Mouse (Mus musculus) liver, embryonic 16.5 days (tissue): ENCODE data around the gene Tle3. TPM values are rescaled to one million over a fixed set of nuclear protein-coding genes. Genes with fewer than 3 reads are reported as not detected.

Experiments used
- ATAC-seq: fragments of 200-750 bp; cut with Nextera tagmentation; 2 replicates; pipeline ENCODE4 v1.8.0; 2017; ENCODE audit warnings: low read depth, mild to moderate bottlenecking, moderate number of reproducible peaks, moderate library complexity
- H3K27ac ChIP-seq: fragments of 300-500 bp; sonication (generic); 2 replicates; pipeline ENCODE4 v1.5.1; 2014; ENCODE audit warnings: mild to moderate bottlenecking, low read length
- H3K27me3 ChIP-seq: fragments of 300-500 bp; sonication (generic); 2 replicates; pipeline ENCODE4 v1.6.1; 2014; ENCODE audit warnings: low read depth, low read length, mixed read lengths; ENCODE audit not compliant: control insufficient read depth, insufficient read depth
- H3K36me3 ChIP-seq: fragments of 300-500 bp; sonication (generic); 2 replicates; pipeline ENCODE4 v1.6.1; 2014; ENCODE audit warnings: mild to moderate bottlenecking; ENCODE audit not compliant: control insufficient read depth, insufficient read depth
- H3K4me1 ChIP-seq: fragments of 300-500 bp; sonication (generic); 2 replicates; pipeline ENCODE4 v1.6.1; 2014; ENCODE audit warnings: low read depth, low read length, mixed read lengths; ENCODE audit not compliant: control insufficient read depth
- H3K4me2 ChIP-seq: fragments of 300-500 bp; sonication (generic); 2 replicates; pipeline ENCODE4 v1.6.1; 2014; ENCODE audit warnings: low read depth, low read length, mixed read lengths
- H3K4me3 ChIP-seq: fragments of 300-500 bp; sonication (generic); 2 replicates; pipeline ENCODE4 v1.5.1; 2014; ENCODE audit warnings: low read depth, mild to moderate bottlenecking, low read length
- H3K9ac ChIP-seq: fragments of 300-500 bp; sonication (generic); 2 replicates; pipeline ENCODE4 v1.6.1; 2014; ENCODE audit warnings: low read depth, low read length
- H3K9me3 ChIP-seq: fragments of 300-500 bp; sonication (generic); replicated peaks from 2 replicates; pipeline ENCODE4 v1.6.1; 2016; ENCODE audit warnings: low read length; ENCODE audit not compliant: control insufficient read depth
- WGBS: fragments of 180-500 bp; shearing (Covaris S2); extraction: QIAGEN DNeasy Blood & Tissue Kit; methylation state at CpG from one replicate; pipeline ENCODE4 v1.1.7; 2014; ENCODE audit not compliant: insufficient replicate concordance; 5-methylcytosine and 5-hydroxymethylcytosine counted together
- polyA plus RNA-seq: library from polyadenylated mRNA; unstranded; fragments of >200 nt; fragmentation: Nextera tagmentation; extraction: Ambion mirVana; gene quantifications from 2 replicates; pipeline ENCODE4 v1.2.1, GENCODE M21; 2015

Tle3 gene
- polyA plus RNA-seq, 1 experiment from 2014 or later: 3.6 TPM

DNA sequence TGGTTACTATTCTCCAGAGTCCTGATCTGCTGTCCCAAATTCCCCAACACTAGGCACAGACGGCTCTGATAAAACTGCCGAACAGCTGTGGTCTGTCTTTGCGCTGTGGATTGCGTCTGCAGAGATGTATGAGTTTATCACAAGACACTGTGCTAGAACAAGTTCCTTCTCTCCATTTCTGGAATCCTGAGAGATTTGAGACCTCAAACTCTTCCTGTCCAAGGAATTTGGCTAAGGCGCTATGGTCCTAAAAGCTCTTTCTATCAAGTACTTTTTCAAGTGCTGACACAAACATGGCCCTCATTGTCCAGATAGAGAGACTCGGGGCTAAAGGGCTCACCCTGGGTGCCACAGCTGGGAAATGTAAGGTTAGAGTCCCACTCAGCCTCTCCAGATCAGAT lies 83.7 kb downstream of the Tle3 start:
- 58% methylated on average over 6 of the region's 6 CpGs for WGBS
- ATAC-seq: no peak
- Histone ChIP-seq H3K4me1 (no peaks in the 10 kb centered on the region), H3K9ac (no peak overlapping the region), H3K27ac (no peak overlapping the region), H3K4me3 (no peak overlapping the region), H3K9me3 (no peaks in the 10 kb centered on the region), H3K27me3 (no peaks in the 10 kb centered on the region), H3K36me3 (no peaks in the 10 kb centered on the region), H3K4me2 (no peak overlapping the region)

DNA sequence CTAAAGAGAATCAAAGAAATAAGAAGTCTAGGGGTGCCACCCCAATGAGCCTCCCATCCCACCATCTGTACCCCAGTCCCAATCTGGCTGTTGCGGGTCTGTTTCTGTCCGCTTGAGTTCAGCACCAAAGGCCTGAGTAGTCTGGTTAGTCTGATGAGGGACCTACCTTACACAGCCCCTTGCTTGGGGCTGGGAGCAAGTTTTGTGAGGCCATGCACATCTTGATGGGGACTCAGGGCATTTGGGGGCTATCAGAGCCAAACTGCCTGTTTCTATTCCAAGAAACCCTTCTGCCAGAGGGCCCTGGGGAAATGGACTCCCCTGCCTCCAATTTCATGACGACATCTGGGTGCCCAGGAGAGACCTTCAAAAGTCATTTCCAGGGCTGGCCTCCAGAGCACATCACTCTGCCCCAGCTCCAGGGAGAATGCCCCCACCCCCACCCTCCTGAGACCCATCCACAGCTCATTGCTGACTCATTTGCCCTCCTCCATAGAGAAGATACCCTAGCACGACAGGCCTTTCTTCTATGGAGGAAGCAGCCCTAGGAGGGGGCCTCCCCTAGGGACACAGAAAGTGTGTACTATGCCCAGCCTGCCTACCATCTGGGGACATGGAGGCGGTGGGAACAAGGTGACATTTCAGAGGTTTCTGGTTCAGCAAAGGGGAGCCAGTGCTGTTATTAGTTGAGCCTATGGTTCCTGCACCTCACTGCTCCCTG lies 84.4 kb downstream of the Tle3 start:
- ATAC-seq: no peak
- Histone ChIP-seq H3K4me1 (no peaks in the 10 kb centered on the region), H3K27me3 (no peaks in the 10 kb centered on the region), H3K27ac (no peak overlapping the region), H3K9me3 (no peaks in the 10 kb centered on the region), H3K4me2 (no peak overlapping the region), H3K36me3 (no peaks in the 10 kb centered on the region), H3K9ac (no peak overlapping the region), H3K4me3 (no peak overlapping the region)
- WGBS: 59% methylated on average over 5 of the region's 5 CpGs

DNA sequence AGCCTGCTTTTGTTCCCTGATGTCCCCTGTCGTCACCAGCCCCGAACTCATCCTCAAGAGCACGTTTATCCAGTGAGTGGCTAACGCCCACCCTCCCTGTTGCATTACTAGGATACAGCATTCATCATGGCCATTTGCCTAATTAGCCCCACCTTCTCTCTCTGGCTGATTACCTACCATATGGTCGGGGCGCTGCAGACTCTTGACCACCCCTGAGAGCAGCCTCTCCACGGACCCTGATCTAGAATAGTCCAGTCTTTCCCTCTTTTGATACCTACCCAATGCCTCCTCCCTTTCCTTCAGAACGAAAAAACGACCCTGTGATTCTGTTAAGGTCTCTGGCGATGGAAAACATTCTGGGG lies 85.0 kb downstream of the Tle3 start:
- Histone ChIP-seq H3K27ac (no peak overlapping the region), H3K4me2 (no peak overlapping the region), H3K36me3 (no peaks in the 10 kb centered on the region), H3K9me3 (no peaks in the 10 kb centered on the region), H3K4me1 (no peaks in the 10 kb centered on the region), H3K4me3 (no peak overlapping the region), H3K27me3 (no peaks in the 10 kb centered on the region), H3K9ac (no peak overlapping the region)
- WGBS: 26% methylated on average over 10 of the region's 10 CpGs
- ATAC-seq: no peak

DNA sequence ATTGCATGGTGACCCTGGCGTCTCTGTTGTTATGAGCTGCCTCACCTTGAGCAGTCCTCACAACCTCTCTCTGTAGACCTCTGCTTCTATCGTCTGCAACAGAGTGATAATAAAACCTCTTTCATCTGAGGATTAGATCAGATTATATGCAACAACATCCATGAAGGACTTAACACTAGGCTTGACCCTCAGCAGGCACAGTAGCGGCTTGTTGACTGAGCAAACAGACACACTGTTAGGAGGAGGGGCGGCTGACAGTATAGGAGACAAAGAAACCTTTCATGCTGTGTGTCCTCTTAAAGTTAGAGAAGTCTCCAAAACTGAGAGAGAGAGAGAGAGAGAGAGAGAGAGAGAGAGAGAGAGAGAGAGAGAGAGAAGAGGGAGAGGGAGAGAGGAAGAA lies 89.7 kb downstream of the Tle3 start:
- Histone ChIP-seq H3K4me2 (no peak overlapping the region), H3K9ac (no peak overlapping the region), H3K27me3 (no peaks in the 10 kb centered on the region), H3K4me3 (no peak overlapping the region), H3K36me3 (no peaks in the 10 kb centered on the region), H3K4me1 (no peaks in the 10 kb centered on the region), H3K27ac (no peak overlapping the region), H3K9me3 (no peaks in the 10 kb centered on the region)
- WGBS: 33% methylated on average over 4 of the region's 4 CpGs
- no peak for ATAC-seq

DNA sequence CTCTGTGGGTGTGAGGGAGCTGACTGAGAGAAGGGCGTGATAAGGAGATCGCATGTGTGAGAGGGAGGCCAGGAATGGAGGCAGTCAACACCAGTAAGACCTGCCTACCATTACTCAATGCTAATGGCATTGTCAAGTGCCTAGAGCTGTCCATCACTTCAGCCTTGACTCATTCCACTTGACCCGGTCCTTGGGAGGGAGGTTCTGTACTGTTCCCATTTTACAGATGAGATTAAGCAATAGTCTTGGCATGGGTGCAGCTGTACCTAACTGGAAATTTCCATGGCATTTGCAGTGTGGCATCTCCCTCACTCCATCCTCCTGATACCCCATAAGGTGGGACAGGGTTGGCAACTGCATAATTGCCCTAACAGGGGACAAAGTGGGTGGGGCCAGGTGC lies 95.3 kb downstream of the Tle3 start:
- H3K36me3 ChIP-seq: no peaks in the 10 kb centered on the region
- H3K9ac ChIP-seq: no peak overlapping the region
- no peaks in the 10 kb centered on the region for H3K27me3 ChIP-seq
- H3K9me3 ChIP-seq: no peaks in the 10 kb centered on the region
- WGBS: 65% methylated on average over 3 of the region's 3 CpGs
- no peak overlapping the region for H3K4me2 ChIP-seq
- H3K4me3 ChIP-seq: no peak overlapping the region
- ATAC-seq: no peak
- H3K4me1 ChIP-seq: no peaks in the 10 kb centered on the region
- no peak overlapping the region for H3K27ac ChIP-seq
